ENCODE assay signal across 8 mouse cellular contexts in the genomic region with DNA sequence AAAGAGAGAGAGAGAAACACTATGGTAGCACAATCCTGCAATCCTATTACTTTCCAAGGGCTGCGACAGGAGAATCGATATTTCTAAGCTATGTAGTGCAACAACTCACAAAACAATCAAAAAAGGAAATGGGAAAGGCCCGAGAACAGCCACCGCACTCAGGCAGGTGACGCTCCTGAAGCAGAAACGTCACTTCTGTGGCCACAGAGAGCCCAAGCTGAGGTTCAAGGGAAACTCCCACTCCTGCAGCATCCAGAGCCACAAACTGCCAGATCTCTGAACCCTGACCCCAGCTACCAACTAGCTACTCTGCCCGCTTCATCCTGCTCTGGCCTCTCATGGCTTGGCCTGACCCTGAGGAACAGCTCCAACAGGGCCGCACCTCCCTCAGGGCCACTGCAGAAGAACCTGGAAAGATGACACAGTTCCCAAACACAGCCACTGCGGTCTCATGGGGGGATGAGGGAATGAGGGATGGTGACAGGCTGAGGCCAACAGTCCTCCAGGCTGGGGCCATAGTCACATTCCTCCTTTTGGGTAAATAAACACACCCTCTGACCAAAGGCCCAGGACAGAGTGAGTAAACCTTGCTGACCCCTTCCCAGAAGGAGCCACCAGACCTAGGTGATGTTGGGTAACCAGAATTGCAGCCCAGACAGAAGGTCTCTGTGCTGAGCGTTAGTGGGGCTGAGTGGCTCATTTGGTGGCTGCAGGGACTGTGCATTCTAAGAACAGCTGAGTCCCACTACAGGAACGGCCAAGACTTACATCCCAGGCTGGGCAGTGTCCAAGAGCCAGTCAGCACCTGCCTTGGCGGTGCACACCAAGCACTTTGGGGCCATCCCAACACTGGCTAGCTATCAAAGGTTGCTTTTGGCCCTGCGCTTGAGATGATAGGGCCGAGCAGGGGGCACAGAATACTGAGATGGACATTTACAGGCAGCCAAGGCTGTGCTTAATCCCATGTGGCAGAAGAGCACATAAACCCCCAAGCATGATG. TPM values are rescaled to one million over a fixed set of nuclear protein-coding genes. Genes with fewer than 3 reads are reported as not detected.
DNase-seq lines count a peak whose midpoint lies in the region; ATAC-seq lines count a peak whose summit lies in the region.

No protein-coding gene starts in this region.

- no peaks in the 10 kb centered on the region for H3K36me3 ChIP-seq in embryonic facial prominence, embryonic 15.5 days
- H3K36me3 ChIP-seq in limb, embryonic 12.5 days, result no peaks in the 10 kb centered on the region

- H3K4me1 ChIP-seq in embryonic facial prominence, embryonic 15.5 days, result peaks cover 47% of the 10 kb centered on the region
- peaks cover 29% of the 10 kb centered on the region for H3K4me1 ChIP-seq in limb, embryonic 12.5 days (replicated peaks)

- peak overlapping the region; percentile 91; the same call in 1 of the 2 replicates for H3K4me2 ChIP-seq in embryonic facial prominence, embryonic 15.5 days (replicated peaks)
- H3K4me2 ChIP-seq in limb, embryonic 12.5 days, result peak overlapping the region; percentile 92

- no peaks in the 10 kb centered on the region for H3K9me3 ChIP-seq in embryonic facial prominence, embryonic 15.5 days (replicated peaks)
- H3K9me3 ChIP-seq in limb, embryonic 12.5 days, result no peaks in the 10 kb centered on the region

- H3K27me3 ChIP-seq in embryonic facial prominence, embryonic 15.5 days, result no peaks in the 10 kb centered on the region
- H3K27me3 ChIP-seq in limb, embryonic 12.5 days, result peaks cover 43% of the 10 kb centered on the region

- WGBS in embryonic facial prominence, embryonic 15.5 days, result 79% methylated on average over 14 of the region's 14 CpGs
- WGBS in limb, embryonic 12.5 days, result 61% methylated on average over 14 of the region's 14 CpGs

- ATAC-seq in embryonic facial prominence, embryonic 15.5 days (ENCODE audit: insufficient number of reproducible peaks, low FRiP score, low TSS enrichment, low read depth), result no peak
- no peak for ATAC-seq in limb, embryonic 12.5 days (ENCODE audit: insufficient number of reproducible peaks, insufficient read depth, low FRiP score, low TSS enrichment, low read depth)
- no peak for ATAC-seq in erythroid progenitor cell, adult 5-6 weeks (replicated peaks; ENCODE audit: low FRiP score, poor library complexity, severe bottlenecking)

- peak overlapping the region; percentile 64; the same call in 1 of the 2 replicates for H3K4me3 ChIP-seq in embryonic facial prominence, embryonic 15.5 days (replicated peaks)
- H3K4me3 ChIP-seq in limb, embryonic 12.5 days (replicated peaks), result peak overlapping the region; percentile 61; the same call in 1 of the 2 replicates

- H3K27ac ChIP-seq in embryonic facial prominence, embryonic 15.5 days (replicated peaks), result no peak overlapping the region
- no peak overlapping the region for H3K27ac ChIP-seq in limb, embryonic 12.5 days

- H3K9ac ChIP-seq in embryonic facial prominence, embryonic 15.5 days, result no peak overlapping the region
- no peak overlapping the region for H3K9ac ChIP-seq in limb, embryonic 12.5 days (replicated peaks)

- DNase-seq in heart, adult 18-20 months, result peak; percentile 63 to 65
- DNase-seq in heart, adult 8-10 months (ENCODE audit: low spot score), result no peak
- peak; percentile 58 to 63 for DNase-seq in B cell, adult 2 months
- DNase-seq in adrenal gland, adult 8-10 months, result no peak
- DNase-seq in kidney, adult 8-10 months, result no peak

RNA-seq across cellular contexts. Expression of a gene that starts 1.2 kb away (rescaled TPM):
- total RNA-seq in heart, adult 18-20 months (2021), result 10 to 100 TPM; 11.9 to 17.2 TPM
- 10 to 100 TPM; 14.7 to 19.5 (median 17.7) TPM for total RNA-seq in heart, adult 8-10 months (2022)
- polyA plus RNA-seq in embryonic facial prominence, embryonic 15.5 days (2015; fragmentation: Nextera tagmentation; extraction: Ambion mirVana), result 5.8 and 6.7 TPM in 2 replicates
- polyA plus RNA-seq in limb, embryonic 12.5 days (2016; fragmentation: Nextera tagmentation; extraction: Ambion mirVana), result 2.0 and 2.2 TPM in 2 replicates
- 2.1 and 2.2 TPM in 2 replicates for total RNA-seq in erythroid progenitor cell, adult 5-6 weeks (2015; ENCODE audit: low replicate concordance)
- 1.0 and 1.5 TPM in 2 replicates for total RNA-seq in erythroid progenitor cell, adult 5-6 weeks (2017; ENCODE audit: low replicate concordance)
- 10 to 100 TPM; 34.6 to 65.5 (median 48.9) TPM for total RNA-seq in adrenal gland, adult 8-10 months (2022)

RNA-seq across cellular contexts. Expression of a gene that starts 32.4 kb away (rescaled TPM):
- total RNA-seq in heart, adult 18-20 months (2021), result 100 to 1,000 TPM; 192 to 206 TPM
- total RNA-seq in heart, adult 8-10 months (2022), result 100 to 1,000 TPM; 184 to 207 (median 193) TPM
- polyA plus RNA-seq in embryonic facial prominence, embryonic 15.5 days (2015; fragmentation: Nextera tagmentation; extraction: Ambion mirVana), result 12.4 and 17.5 TPM in 2 replicates
- 9.2 and 10.0 TPM in 2 replicates for polyA plus RNA-seq in limb, embryonic 12.5 days (2016; fragmentation: Nextera tagmentation; extraction: Ambion mirVana)
- 16.8 and 26.3 TPM in 2 replicates for total RNA-seq in erythroid progenitor cell, adult 5-6 weeks (2015; ENCODE audit: low replicate concordance)
- 2.0 and 14.9 TPM in 2 replicates for total RNA-seq in erythroid progenitor cell, adult 5-6 weeks (2017; ENCODE audit: low replicate concordance)
- total RNA-seq in adrenal gland, adult 8-10 months (2022), result 10 to 100 TPM; 15.2 to 53.1 (median 30.7) TPM

RNA-seq across cellular contexts. Expression of a gene that starts 57.1 kb away (rescaled TPM):
- 10 to 100 TPM; 31.7 to 35.2 TPM for total RNA-seq in heart, adult 18-20 months (2021)
- 10 to 100 TPM; 28.3 to 35.2 (median 30.0) TPM for total RNA-seq in heart, adult 8-10 months (2022)
- 196 and 219 TPM in 2 replicates for polyA plus RNA-seq in embryonic facial prominence, embryonic 15.5 days (2015; fragmentation: Nextera tagmentation; extraction: Ambion mirVana)
- 248 and 258 TPM in 2 replicates for polyA plus RNA-seq in limb, embryonic 12.5 days (2016; fragmentation: Nextera tagmentation; extraction: Ambion mirVana)
- total RNA-seq in erythroid progenitor cell, adult 5-6 weeks (2015; ENCODE audit: low replicate concordance), result 62.0 and 125 TPM in 2 replicates
- total RNA-seq in erythroid progenitor cell, adult 5-6 weeks (2017; ENCODE audit: low replicate concordance), result 136 and 176 TPM in 2 replicates
- 10 to 100 TPM; 37.0 to 73.9 (median 51.5) TPM for total RNA-seq in adrenal gland, adult 8-10 months (2022)

Comparison
In these comparisons a context has a peak if more than half of its experiments do, and no peak if none do; other contexts are left out.
1. DNase-seq: peak in heart, adult 18-20 months (2 of 2) and B cell, adult 2 months (2 of 2); none in heart, adult 8-10 months (single experiment), adrenal gland, adult 8-10 months (single experiment) and kidney, adult 8-10 months (0 of 2).
2. RNA of a gene that starts 1.2 kb away (total RNA-seq): 34.6 to 65.5 TPM in adrenal gland, adult 8-10 months, 14.7 to 19.5 TPM in heart, adult 8-10 months and 11.9 to 17.2 TPM in heart, adult 18-20 months; 1.0 to 2.2 TPM in erythroid progenitor cell, adult 5-6 weeks; every median in the first group is over 4 times any median in the second.